Mouse (Mus musculus) liver, adult 2 months (tissue): ENCODE measurements around the gene Gpr37l1.

Source experiments
- CTCF ChIP-seq: fragments of 200-500 bp; IDR thresholded peaks from 2 replicates; pipeline ENCODE4 v1.5.1; 2011; ENCODE audit warnings: low read depth, low read length, control low read depth
- POLR2A ChIP-seq: fragments of 200-500 bp; IDR thresholded peaks from 2 replicates; pipeline ENCODE4 v1.6.1; 2011; ENCODE audit warnings: low read length, control low read depth; ENCODE audit not compliant: insufficient read depth; ENCODE audit errors: extremely low read depth

- TF ChIP-seq POLR2A (no peak), CTCF (no peak)
Observed at GRCm38 (mm10) chr1:135183941-135184570, 16.6 kb upstream of the Gpr37l1 start.
